Mouse (Mus musculus): ENCODE measurements around the gene Junb.
A peak's percentile ranks its signal among the peaks of the same experiment; 100 is the strongest.

Gene Junb

GRCm38 (mm10) chr8:84936041-84936961, 42.2 kb downstream of the Junb start:
- no peak for DNase-seq

GRCm38 (mm10) chr8:84935489-84935888, 43.0 kb downstream of the Junb start:
- no peak for DNase-seq

GRCm38 (mm10) chr8:84934860-84935259, 43.7 kb downstream of the Junb start:
- no peak for DNase-seq

- DNase-seq = no peak
Observed at GRCm38 (mm10) chr8:84933767-84934559, 44.6 kb downstream of the Junb start.

GRCm38 (mm10) chr8:84930582-84930981, 47.9 kb downstream of the Junb start:
- DNase-seq = no peak

GRCm38 (mm10) chr8:84928456-84929306, 49.8 kb downstream of the Junb start:
- peak; percentile 57 to 63 for DNase-seq

- no peak for DNase-seq
Observed at GRCm38 (mm10) chr8:84927513-84927912, 51.0 kb downstream of the Junb start.

- DNase-seq = no peak
Observed at GRCm38 (mm10) chr8:84925557-84925956, 53.0 kb downstream of the Junb start.
